Mouse (Mus musculus) regulatory T cell (primary cell): ENCODE measurements around the gene Slc17a8.
"Not testable (repeated sequence)": the region's sequence is repeated elsewhere in the genome, so short reads cannot be mapped to it uniquely, and the experiment has no call there.

Source experiments
- in situ Hi-C: fragments of 300-600 bp; cut with MboI, MseI; formaldehyde crosslinking; loops from one replicate; pipeline ENCODE4 v1.15.1; 2025; ENCODE audit warnings: high pct_unique_total_duplicates

The Slc17a8 gene

GRCm38 (mm10) chr10:89621129-89621528 is at the start of gene Slc17a8:
Gene Slc17a8 (minus strand): TSS chr10:89621253.
- in situ Hi-C loops, result loop anchor here (10.0 kb wide), 1 partner anchor 296 kb away; no protein-coding TSS in a partner anchor

GRCm38 (mm10) chr10:89670371-89670770 is 49.3 kb upstream of the Slc17a8 start:
- in situ Hi-C loops, result not testable (repeated sequence)

DNA sequence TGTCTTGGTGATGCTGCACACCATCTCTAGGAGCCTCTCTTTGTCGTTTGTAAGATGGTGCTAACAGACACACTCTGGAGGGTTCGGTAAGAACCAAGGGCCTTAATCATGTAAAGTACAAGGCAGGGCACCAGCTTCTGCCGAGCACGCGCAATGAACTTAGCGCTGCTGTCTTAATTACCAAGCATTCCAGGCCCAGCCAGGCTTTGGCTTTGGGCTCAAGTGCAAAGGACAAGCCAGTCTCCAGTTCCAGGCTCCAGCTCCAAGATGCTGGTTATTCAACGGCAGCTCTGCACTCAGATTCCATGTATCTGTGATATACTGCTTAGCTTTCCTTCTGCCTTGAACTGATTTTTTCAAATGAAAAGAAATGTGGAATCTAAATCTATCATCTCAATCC is 46.5 kb upstream of the Slc17a8 start:
- in situ Hi-C loops, result no loop called here

- in situ Hi-C loops, result no loop called here
Measured at GRCm38 (mm10) chr10:89665679-89666078, 44.6 kb upstream of the Slc17a8 start.

DNA sequence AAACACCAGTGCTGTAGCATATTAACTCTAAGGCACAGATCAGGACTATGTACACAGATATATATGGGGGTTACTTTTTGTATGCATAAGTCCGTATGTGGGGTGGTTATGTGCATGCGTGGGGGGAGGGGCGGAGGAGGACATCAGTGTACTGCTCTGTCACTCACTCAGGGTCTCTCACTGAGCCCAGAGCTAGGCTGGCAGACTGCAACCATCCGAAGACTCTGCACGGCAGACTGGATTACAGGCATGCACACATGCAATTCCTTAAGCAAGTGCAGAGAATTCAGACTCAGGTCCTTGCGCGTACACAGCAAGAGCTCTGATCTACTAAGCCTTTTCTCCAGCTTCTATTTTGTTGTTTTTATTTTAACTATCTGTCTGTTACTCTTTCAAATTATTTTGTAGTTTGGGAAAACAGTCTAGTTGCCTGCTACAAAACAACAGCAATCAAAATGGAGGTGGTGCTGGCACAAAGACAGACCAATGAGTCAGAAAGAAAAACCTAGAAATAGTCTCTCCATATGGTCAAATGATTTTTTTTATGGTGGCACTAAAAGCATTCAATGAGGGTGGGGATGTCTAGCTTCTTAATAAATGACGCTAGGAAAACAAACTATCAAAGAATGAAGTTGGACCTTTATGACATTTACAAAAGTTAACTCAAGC is 44.1 kb upstream of the Slc17a8 start:
- in situ Hi-C loops, result no loop called here

GRCm38 (mm10) chr10:89656366-89656765 is 35.3 kb upstream of the Slc17a8 start:
- in situ Hi-C loops, result no loop called here

DNA sequence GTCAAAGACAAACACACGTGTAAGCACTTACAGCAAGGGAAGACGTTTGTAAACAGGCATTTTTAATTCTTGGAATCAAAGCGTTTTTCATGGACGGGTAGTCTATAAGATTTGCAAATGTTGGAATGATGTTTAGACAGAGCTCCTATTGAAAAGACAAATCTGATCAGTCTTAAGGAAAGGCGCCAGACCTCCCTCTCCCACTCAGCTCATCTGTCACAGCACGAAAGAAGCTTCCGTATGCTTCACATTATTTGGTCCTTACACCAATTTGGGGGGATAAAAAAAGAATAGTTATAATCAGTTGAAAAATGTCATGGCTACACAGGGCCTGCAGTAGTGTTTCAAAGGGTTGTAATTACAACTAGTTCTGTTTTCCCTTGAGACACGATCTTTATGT is 31.9 kb upstream of the Slc17a8 start:
- in situ Hi-C loops, result no loop called here

- in situ Hi-C loops, result no loop called here
Measured at GRCm38 (mm10) chr10:89651691-89652090, 30.6 kb upstream of the Slc17a8 start.

- in situ Hi-C loops, result no loop called here
Measured at GRCm38 (mm10) chr10:89646918-89647317, 25.9 kb upstream of the Slc17a8 start.

DNA sequence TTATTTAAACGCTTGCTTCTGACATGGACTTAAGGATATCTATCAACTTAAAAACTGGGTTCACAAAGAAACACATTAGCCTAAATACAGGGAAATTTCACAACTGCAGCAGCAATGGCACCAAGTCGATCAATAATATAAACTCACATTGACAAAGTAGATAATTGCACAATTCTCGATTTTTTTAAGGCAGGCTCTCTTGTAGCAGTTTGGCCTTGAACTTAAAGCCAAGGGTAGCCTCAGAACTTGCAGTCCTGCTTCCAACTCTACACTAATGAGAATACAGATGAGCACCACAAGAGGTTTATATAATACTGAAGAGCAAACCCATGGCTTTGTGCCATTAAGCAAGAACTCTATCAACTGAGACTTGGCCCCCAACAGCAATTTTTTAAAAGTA is 15.9 kb upstream of the Slc17a8 start:
- in situ Hi-C loops, result no loop called here

DNA sequence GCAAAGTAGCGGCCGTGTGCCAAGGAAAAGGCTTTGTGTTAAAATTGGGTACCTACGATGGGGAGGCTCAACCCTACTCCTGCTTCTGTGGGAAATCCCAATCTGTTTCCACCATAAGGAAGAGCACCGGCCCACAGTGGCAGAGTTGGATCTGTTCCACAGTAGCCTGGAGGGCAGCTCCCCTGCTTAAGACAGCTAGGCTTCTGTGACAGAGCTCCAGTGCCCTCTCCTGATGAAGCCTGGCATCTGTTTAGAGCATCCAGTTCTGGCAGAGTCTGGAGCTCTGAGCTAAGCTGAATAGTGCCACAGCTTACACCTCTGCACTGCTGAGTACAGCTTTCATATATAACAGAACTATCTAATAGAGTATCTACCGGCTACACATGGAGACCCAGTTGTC is 14.0 kb upstream of the Slc17a8 start:
- in situ Hi-C loops, result no loop called here

DNA sequence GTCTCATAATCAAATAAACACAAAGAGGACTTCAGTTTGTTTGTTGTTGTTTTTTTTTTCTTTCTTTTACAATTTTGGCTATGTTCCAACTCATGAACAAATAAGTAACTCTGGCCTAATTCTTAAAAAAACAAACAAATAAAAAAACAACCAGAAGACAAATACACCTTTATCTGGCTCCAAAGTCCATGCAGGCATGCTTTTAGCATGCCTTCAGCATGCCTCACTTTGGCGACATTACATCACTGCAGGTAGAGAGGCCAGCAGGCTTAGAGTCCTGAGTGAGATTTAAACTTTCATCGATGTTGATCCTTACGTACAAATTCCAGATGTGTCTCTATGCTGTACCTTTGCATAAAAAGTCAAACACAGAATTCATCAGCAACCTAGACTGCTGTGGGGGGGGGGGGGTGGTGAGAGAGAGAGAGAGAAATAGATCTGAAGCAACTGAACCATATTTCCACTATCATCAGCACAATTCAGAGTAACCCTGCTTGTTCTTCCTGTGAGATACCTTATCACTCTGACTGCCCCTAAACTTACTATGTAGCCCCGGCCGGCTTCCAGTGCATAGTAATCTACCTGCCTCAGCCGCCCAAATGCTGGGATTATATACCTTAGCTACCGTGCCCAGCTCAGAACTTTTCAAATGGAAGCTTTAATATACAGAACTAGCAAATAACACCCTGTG is 12.8 kb upstream of the Slc17a8 start:
- in situ Hi-C loops, result loop anchor here (5.0 kb wide), 1 partner anchor 172 kb away; no protein-coding TSS in a partner anchor

GRCm38 (mm10) chr10:89633121-89633520 is 12.1 kb upstream of the Slc17a8 start:
- in situ Hi-C loops, result loop anchor here (5.0 kb wide), 1 partner anchor 171 kb away; no protein-coding TSS in a partner anchor

GRCm38 (mm10) chr10:89631831-89632230 is 10.8 kb upstream of the Slc17a8 start:
- in situ Hi-C loops, result loop anchor here (5.0 kb wide), 1 partner anchor 170 kb away; no protein-coding TSS in a partner anchor

DNA sequence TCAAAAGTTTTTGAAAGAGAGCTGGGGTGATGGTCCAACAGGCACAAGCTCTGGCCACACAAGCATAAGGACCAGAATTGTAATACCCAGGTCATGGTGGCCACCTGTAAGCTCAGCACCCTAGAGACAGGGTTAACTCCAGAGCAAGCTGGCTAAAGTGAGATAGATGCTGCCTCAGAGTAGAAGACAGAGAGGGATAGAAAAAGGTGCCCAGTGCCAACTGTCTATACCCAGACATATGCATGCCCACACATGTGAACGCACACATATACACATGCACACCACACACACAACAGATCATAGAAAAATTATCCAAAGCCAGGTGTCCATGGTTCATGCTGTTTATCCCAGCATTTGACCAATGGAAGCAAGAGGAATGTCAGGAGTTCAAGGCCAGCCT is 9.5 kb upstream of the Slc17a8 start:
- in situ Hi-C loops, result loop anchor here (5.0 kb wide), 1 partner anchor 168 kb away; no protein-coding TSS in a partner anchor

DNA sequence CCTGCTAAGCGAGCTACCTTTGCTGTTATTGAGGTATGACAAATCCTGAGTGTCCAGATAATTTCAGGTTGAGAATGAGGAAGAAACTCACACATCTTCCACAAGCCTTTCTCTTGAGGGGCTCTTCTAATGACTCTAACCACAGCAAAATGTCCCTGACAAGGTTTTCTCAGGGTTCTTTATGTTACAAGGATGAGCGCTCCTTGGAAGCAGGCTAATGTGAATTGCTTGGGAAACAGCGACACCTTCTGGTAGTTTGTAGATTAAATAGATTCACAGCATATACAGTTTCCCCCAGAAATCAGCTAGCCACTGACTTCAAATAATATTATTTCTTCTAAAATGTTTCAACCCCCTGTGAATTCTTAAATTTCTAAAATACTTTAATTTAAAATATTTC is 9.0 kb upstream of the Slc17a8 start:
- in situ Hi-C loops, result loop anchor here (5.0 kb wide), 1 partner anchor 168 kb away; no protein-coding TSS in a partner anchor

DNA sequence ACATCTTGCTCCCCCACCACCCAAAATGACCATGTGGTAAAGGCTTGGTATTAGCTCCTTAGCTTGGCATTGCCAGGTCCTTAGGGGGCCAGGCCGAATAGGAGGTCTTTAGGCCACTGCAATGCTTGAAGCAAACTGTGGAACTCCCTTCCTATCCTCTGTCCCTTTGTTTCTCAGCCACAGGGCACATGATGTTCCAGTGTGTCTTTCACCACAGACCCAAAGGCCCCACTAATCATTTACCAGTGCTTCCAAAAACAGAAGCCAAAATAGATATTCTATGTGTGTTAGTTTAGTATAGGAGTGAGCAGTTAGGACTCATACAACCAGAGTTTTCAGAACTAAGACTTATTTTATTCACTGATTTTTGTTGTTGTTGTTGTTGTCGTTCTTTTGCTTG is 5.7 kb upstream of the Slc17a8 start:
- in situ Hi-C loops, result loop anchor here (10.0 kb wide), 1 partner anchor 302 kb away; no protein-coding TSS in a partner anchor

DNA sequence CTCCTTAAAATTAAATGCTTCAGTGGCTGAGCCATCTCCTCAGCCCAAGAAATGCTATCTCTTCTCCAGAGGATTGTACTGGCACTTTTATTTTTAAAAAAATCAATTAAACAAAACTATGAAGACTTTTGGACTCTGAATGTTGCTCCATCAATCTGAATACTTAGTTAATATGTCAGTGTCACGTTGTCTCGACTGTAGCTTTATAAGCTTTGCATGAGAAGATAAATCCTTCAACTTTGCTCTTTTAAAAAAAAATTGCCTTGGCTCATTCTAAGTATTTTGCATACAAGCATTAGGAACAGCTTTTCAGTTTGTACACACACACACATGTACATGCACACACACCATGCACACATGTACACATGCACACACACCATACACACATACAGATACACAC is 3.1 kb upstream of the Slc17a8 start:
- in situ Hi-C loops, result loop anchor here (10.0 kb wide), 1 partner anchor 299 kb away; no protein-coding TSS in a partner anchor

- in situ Hi-C loops, result no loop called here
Measured at GRCm38 (mm10) chr10:89599311-89599710, 21.7 kb downstream of the Slc17a8 start.

DNA sequence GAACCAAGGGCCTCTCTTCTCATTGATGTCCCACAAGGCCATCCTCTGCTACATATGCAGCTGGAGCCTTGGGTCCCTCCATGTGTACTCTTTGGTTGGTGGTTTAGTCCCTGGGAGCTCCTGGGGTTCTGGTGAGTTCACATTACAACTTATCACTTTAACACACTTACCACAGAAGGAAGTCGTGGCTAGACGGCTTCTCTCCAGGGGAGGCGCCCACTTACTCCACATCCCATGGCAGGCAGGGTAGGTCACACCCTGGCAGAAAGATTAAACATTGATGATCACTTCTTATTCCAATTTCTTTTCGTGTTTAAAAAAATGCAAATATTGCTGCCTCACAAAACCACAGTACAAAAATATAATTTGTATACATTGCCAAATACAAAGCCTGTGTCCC is 23.8 kb downstream of the Slc17a8 start:
- in situ Hi-C loops, result no loop called here

DNA sequence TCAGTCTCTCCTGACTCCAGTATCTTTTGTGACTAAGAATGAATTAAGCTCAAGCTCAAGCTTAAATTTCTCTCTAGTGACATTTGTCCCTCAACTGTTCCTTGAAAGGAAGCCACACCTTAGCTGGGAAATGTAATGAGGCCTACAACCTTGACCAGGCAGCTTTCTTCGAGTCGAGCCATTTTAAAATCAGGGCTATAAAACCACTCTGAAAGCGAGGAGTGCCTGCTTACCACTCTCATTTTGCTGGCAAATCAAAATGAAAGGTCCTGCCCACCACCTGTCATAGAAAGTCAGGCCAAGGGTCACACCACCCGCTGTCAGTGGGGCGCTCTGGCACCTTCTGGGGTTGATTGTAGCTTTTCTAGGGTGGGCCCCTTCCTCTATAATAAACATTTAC is 25.1 kb downstream of the Slc17a8 start:
- in situ Hi-C loops, result no loop called here

DNA sequence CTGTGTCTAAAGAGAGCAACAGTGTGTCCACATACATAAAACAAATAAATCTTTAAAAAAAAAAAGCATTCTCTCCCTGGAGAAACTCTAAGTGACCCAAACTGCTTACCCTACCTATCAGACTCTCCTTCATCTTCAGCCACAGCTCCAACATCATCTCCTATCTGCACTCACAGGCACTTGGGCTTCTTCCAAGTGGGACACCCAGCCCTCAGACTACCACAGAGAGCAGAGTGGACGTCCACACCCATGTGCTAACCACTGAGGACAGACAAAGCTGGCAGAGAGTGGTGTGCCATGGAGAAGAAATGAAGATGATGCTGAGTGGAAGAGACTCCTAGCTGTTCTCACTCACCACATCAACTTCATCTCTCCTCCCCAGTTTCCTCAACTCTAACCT is 25.5 kb downstream of the Slc17a8 start:
- in situ Hi-C loops, result no loop called here

DNA sequence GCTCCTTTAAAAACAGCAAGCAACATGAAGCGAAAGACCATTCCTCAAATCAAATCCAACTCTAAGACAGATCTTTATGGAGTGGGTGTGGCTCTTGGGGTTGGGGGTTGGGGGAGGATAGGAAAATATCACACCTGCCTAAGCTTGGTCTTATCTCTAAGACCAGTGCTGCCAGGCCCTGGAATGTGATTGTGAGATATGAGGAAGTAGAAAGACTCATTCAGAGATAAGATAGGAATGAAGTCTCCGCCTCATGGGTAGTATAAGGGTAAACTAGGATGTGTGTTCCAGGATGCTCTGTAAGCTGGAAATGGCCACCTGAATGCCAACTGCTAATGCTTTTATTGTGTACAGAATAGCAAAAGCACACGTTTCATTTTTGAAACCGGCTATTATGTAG is 26.7 kb downstream of the Slc17a8 start:
- in situ Hi-C loops, result no loop called here
